Comparison of ENCODE assay signal across 17 mouse cellular contexts in genomic region chr17:26005731-26006450, GRCm38 (mm10). TPM values are rescaled to one million over a fixed set of nuclear protein-coding genes. Genes with fewer than 3 reads are reported as not detected.
A peak's percentile ranks its signal among the peaks of the same experiment; 100 is the strongest.
DNase-seq lines count a peak whose midpoint lies in the region; ATAC-seq lines count a peak whose summit lies in the region.
"Had no signal": no experiment of that assay in that cellular context is flagged by ENCODE, and none has a peak within 500 bp of the region (broad histone marks: within the 10 kb centered on the region; RNA-seq: fewer than 3 reads in every experiment).

No protein-coding gene starts in this region.

- DNase-seq in heart, embryonic 10.5 days (ENCODE audit: low spot score): no peak
- no peak for DNase-seq in heart, postnatal 36 days
- DNase-seq in kidney, adult 11 months: no peak
- DNase-seq in 416B (ENCODE audit: low read depth): peak; percentile 96
- DNase-seq in intestine, embryonic 14.5 days (ENCODE audit: low spot score): no peak
- DNase-seq in thymus, postnatal 36 days: no peak
- DNase-seq: cerebellum, adult 2 months; thymus, postnatal 4 days had no signal

- H3K4me2 ChIP-seq in kidney, embryonic 16.5 days (replicated peaks; ENCODE audit: low read depth, low read length): no peak overlapping the region
- H3K4me2 ChIP-seq in intestine, embryonic 14.5 days (ENCODE audit: low read length): no peak overlapping the region
- H3K4me2 ChIP-seq: forebrain, embryonic 15.5 days; hindbrain, embryonic 14.5 days; midbrain, embryonic 15.5 days had no signal

- 75% methylated on average over 10 of the region's 10 CpGs for WGBS in heart, embryonic 10.5 days
- WGBS in kidney, embryonic 16.5 days: 64% methylated on average over 10 of the region's 10 CpGs
- 75% methylated on average over 10 of the region's 10 CpGs for WGBS in intestine, embryonic 14.5 days

- ATAC-seq in kidney, embryonic 16.5 days (ENCODE audit: low FRiP score, low TSS enrichment): no peak
- 0 out of 2 replicates have a peak, but pooled peaks have one; percentile 26 for ATAC-seq in intestine, embryonic 14.5 days (replicated peaks; ENCODE audit: low FRiP score, low TSS enrichment, low read depth)
- ATAC-seq in frontal cortex, adult (ENCODE audit: low TSS enrichment): no peak
- ATAC-seq: forebrain, embryonic 15.5 days; midbrain, embryonic 15.5 days had no signal

- H3K27me3 ChIP-seq in heart, embryonic 10.5 days (ENCODE audit: insufficient read depth, poor library complexity, severe bottlenecking): no peaks in the 10 kb centered on the region
- no peaks in the 10 kb centered on the region for H3K27me3 ChIP-seq in kidney, embryonic 16.5 days (ENCODE audit: insufficient read depth, low read length)
- H3K27me3 ChIP-seq in intestine, embryonic 14.5 days (replicated peaks; ENCODE audit: control insufficient read depth, insufficient read depth, low read length): no peaks in the 10 kb centered on the region
- H3K27me3 ChIP-seq: forebrain, embryonic 15.5 days; midbrain, embryonic 15.5 days had no signal

- intact Hi-C loops in heart, postnatal 36 days (cut with DNase I): no loop called here

- H3K27ac ChIP-seq in heart, embryonic 10.5 days: peak overlapping the region; percentile 49; the same call in 1 of the 2 replicates
- 0 out of 2 replicates have a peak overlapping the region, but pooled peaks have one; percentile 25 for H3K27ac ChIP-seq in kidney, embryonic 16.5 days (ENCODE audit: low read length)
- H3K27ac ChIP-seq in intestine, embryonic 14.5 days (ENCODE audit: low read depth): no peak overlapping the region; the same call in 1 of the 2 replicates
- H3K27ac ChIP-seq: forebrain, embryonic 15.5 days; hindbrain, embryonic 14.5 days; midbrain, embryonic 15.5 days had no signal

- 0 out of 2 replicates have a peak overlapping the region, but pooled peaks have one; percentile 13 for H3K9ac ChIP-seq in kidney, embryonic 16.5 days (replicated peaks; ENCODE audit: low read length)
- H3K9ac ChIP-seq in intestine, embryonic 14.5 days (ENCODE audit: low read length): no peak overlapping the region
- H3K9ac ChIP-seq: forebrain, embryonic 15.5 days; hindbrain, embryonic 14.5 days; midbrain, embryonic 15.5 days had no signal

- peaks cover 29% of the 10 kb centered on the region for H3K4me1 ChIP-seq in heart, embryonic 10.5 days
- peaks cover 4% of the 10 kb centered on the region for H3K4me1 ChIP-seq in kidney, embryonic 16.5 days (ENCODE audit: insufficient read depth, low read length)
- no peaks in the 10 kb centered on the region for H3K4me1 ChIP-seq in intestine, embryonic 14.5 days (replicated peaks; ENCODE audit: control insufficient read depth, insufficient read depth, low read length)
- H3K4me1 ChIP-seq: forebrain, embryonic 15.5 days; midbrain, embryonic 15.5 days had no signal

- H3K4me3 ChIP-seq in heart, embryonic 10.5 days: no peak overlapping the region
- H3K4me3 ChIP-seq in kidney, embryonic 16.5 days (ENCODE audit: low read length): no peak overlapping the region
- H3K4me3 ChIP-seq in intestine, embryonic 14.5 days (ENCODE audit: low read depth, low read length): no peak overlapping the region
- H3K4me3 ChIP-seq: forebrain, embryonic 15.5 days; midbrain, embryonic 15.5 days had no signal

- no peaks in the 10 kb centered on the region for H3K9me3 ChIP-seq in heart, embryonic 10.5 days
- H3K9me3 ChIP-seq in kidney, embryonic 16.5 days (ENCODE audit: low read length): no peaks in the 10 kb centered on the region
- H3K9me3 ChIP-seq in intestine, embryonic 14.5 days (ENCODE audit: control insufficient read depth, low read length): no peaks in the 10 kb centered on the region
- H3K9me3 ChIP-seq: forebrain, embryonic 15.5 days; midbrain, embryonic 15.5 days had no signal

- H3K36me3 ChIP-seq in heart, embryonic 10.5 days: peaks cover 40% of the 10 kb centered on the region
- H3K36me3 ChIP-seq in kidney, embryonic 16.5 days (ENCODE audit: insufficient read depth, low read length): peaks cover 23% of the 10 kb centered on the region; the same call in 1 of the 2 replicates
- peaks cover 35% of the 10 kb centered on the region for H3K36me3 ChIP-seq in intestine, embryonic 14.5 days (ENCODE audit: control insufficient read depth, insufficient read depth, low read length)

RNA-seq across cellular contexts. Expression of gene Capn15, which starts 20.3 kb away (rescaled TPM):
- 20.1 and 21.4 TPM in 2 replicates for polyA plus RNA-seq in heart, embryonic 10.5 days (2016; fragmentation: Nextera tagmentation; extraction: Ambion mirVana)
- total RNA-seq in heart, postnatal 36 days (2021): 1 to 10 TPM; 7.2 TPM
- 26.0 and 30.7 TPM in 2 replicates for polyA plus RNA-seq in kidney, embryonic 16.5 days (2015; fragmentation: Nextera tagmentation; extraction: Ambion mirVana)
- polyA plus RNA-seq in intestine, embryonic 14.5 days (2014; fragmentation: Nextera tagmentation; extraction: Ambion mirVana): 23.4 and 23.5 TPM in 2 replicates

RNA-seq across cellular contexts. Expression of gene A930017K11Rik, which starts 53.5 kb away (rescaled TPM):
- polyA plus RNA-seq in heart, embryonic 10.5 days (2016; fragmentation: Nextera tagmentation; extraction: Ambion mirVana): 0.20 and 0.55 TPM in 2 replicates
- total RNA-seq in heart, postnatal 36 days (2021): under 1 TPM; 0.19 to 0.33 TPM
- polyA plus RNA-seq in kidney, embryonic 16.5 days (2015; fragmentation: Nextera tagmentation; extraction: Ambion mirVana): 8.1 and 9.5 TPM in 2 replicates
- 0.28 TPM in 1 of 2 replicates, not detected in the other for polyA plus RNA-seq in intestine, embryonic 14.5 days (2014; fragmentation: Nextera tagmentation; extraction: Ambion mirVana)
- total RNA-seq: adrenal gland, adult 18-20 months; gastrocnemius, adult 18-20 months; granulocyte monocyte progenitor cell, adult 5-6 weeks; liver, adult 2 months had no signal
- polyA plus RNA-seq: liver, adult 2 months had no signal
